Mouse (Mus musculus) myocyte (in vitro differentiated cells): ENCODE results near the gene Tenm4. TPM values are rescaled to one million over a fixed set of nuclear protein-coding genes. Genes with fewer than 3 reads are reported as not detected.

ENCODE experiments used
- H3K27me3 ChIP-seq: one replicate; pipeline ENCODE4 v1.6.1; 2011; ENCODE audit not compliant: control insufficient read depth, insufficient read depth, insufficient read length
- H3K36me3 ChIP-seq: one replicate; pipeline ENCODE4 v1.6.1; 2011; ENCODE audit not compliant: control insufficient read depth, insufficient read depth
- H3K4me2 ChIP-seq: one replicate; pipeline ENCODE4 v1.6.1; 2011; ENCODE audit warnings: low read depth, control low read depth
- H3K4me3 ChIP-seq: one replicate; pipeline ENCODE4 v1.5.1; 2011; ENCODE audit warnings: mild to moderate bottlenecking, control low read depth, moderate library complexity
- H3K79me2 ChIP-seq: one replicate; pipeline ENCODE4 v1.6.1; 2011; ENCODE audit not compliant: control insufficient read depth, insufficient read depth
- H3ac ChIP-seq: one replicate; pipeline ENCODE4 v1.6.1; 2011; ENCODE audit not compliant: control insufficient read depth, insufficient read length
- CEBPB ChIP-seq: IDR thresholded peaks from 2 replicates; pipeline ENCODE4 v1.6.1; 2011; ENCODE audit warnings: mild to moderate bottlenecking, moderate library complexity; ENCODE audit not compliant: poor library complexity, insufficient read depth, severe bottlenecking
- E2F4 ChIP-seq: IDR thresholded peaks from one replicate; pipeline ENCODE4 v1.6.1; 2011; ENCODE audit warnings: mild to moderate bottlenecking, control low read depth, moderate library complexity; ENCODE audit not compliant: insufficient read depth
- MAX ChIP-seq: IDR thresholded peaks from one replicate; pipeline ENCODE4 v1.6.1; 2011; ENCODE audit warnings: low read depth, mild to moderate bottlenecking, control low read depth
- MYOD1 ChIP-seq, 3 experiments: IDR thresholded peaks; one replicate each; pipeline ENCODE4 v1.6.1; 2011; ENCODE audit warnings: control low read depth in 2 of 3, low read depth in 2 of 3, mild to moderate bottlenecking in 2 of 3, moderate library complexity in 1 of 3; ENCODE audit not compliant: insufficient read length in 2 of 3, control insufficient read depth in 1 of 3
- MYOG ChIP-seq, 3 experiments: IDR thresholded peaks; one replicate each; pipeline ENCODE4 v1.6.1; 2011; ENCODE audit warnings: control low read depth in 2 of 3, low read depth in 2 of 3, mild to moderate bottlenecking in 2 of 3; ENCODE audit not compliant: insufficient read length in 2 of 3, control insufficient read depth in 1 of 3, insufficient read depth in 1 of 3
- POLR2A ChIP-seq: IDR thresholded peaks from one replicate; pipeline ENCODE4 v1.6.1; 2011; ENCODE audit warnings: low read depth, mild to moderate bottlenecking, control low read depth, moderate library complexity; ENCODE audit not compliant: insufficient read length
- POLR2AphosphoS2 ChIP-seq: IDR thresholded peaks from one replicate; pipeline ENCODE4 v1.6.1; 2011; ENCODE audit warnings: low read depth, control low read depth; ENCODE audit not compliant: insufficient read length
- REST ChIP-seq: IDR thresholded peaks from one replicate; pipeline ENCODE4 v1.6.1; 2011; ENCODE audit warnings: mild to moderate bottlenecking, control low read depth, moderate library complexity; ENCODE audit not compliant: insufficient read depth, insufficient read length
- SRF ChIP-seq: IDR thresholded peaks from one replicate; pipeline ENCODE4 v1.6.1; 2011; ENCODE audit warnings: low read depth; ENCODE audit not compliant: control insufficient read depth, insufficient read length
- TCF12 ChIP-seq: IDR thresholded peaks from one replicate; pipeline ENCODE4 v1.6.1; 2011; ENCODE audit warnings: mild to moderate bottlenecking, control low read depth; ENCODE audit not compliant: poor library complexity, insufficient read depth, severe bottlenecking
- TCF3 ChIP-seq: IDR thresholded peaks from one replicate; pipeline ENCODE4 v1.6.1; 2011; ENCODE audit warnings: low read depth, control low read depth; ENCODE audit not compliant: insufficient read length
- USF1 ChIP-seq: IDR thresholded peaks from one replicate; pipeline ENCODE4 v1.6.1; 2011; ENCODE audit warnings: low read depth, mild to moderate bottlenecking, control low read depth, moderate library complexity
- polyA plus RNA-seq: library from polyadenylated mRNA; unstranded; fragments of >200 nt; fragmentation: generic; extraction: Trizol; gene quantifications from one replicate; pipeline ENCODE4 v1.2.1, GENCODE M21; 2012; ENCODE audit warnings: missing spikeins

The Tenm4 gene
- polyA plus RNA-seq, 1 experiment: 10.9 TPM

- no peak overlapping the region for H3ac ChIP-seq
- no peaks in the 10 kb centered on the region for H3K79me2 ChIP-seq
Measured at GRCm38 (mm10) chr7:96755459-96756094, 584.5 kb downstream of the Tenm4 start.

DNA sequence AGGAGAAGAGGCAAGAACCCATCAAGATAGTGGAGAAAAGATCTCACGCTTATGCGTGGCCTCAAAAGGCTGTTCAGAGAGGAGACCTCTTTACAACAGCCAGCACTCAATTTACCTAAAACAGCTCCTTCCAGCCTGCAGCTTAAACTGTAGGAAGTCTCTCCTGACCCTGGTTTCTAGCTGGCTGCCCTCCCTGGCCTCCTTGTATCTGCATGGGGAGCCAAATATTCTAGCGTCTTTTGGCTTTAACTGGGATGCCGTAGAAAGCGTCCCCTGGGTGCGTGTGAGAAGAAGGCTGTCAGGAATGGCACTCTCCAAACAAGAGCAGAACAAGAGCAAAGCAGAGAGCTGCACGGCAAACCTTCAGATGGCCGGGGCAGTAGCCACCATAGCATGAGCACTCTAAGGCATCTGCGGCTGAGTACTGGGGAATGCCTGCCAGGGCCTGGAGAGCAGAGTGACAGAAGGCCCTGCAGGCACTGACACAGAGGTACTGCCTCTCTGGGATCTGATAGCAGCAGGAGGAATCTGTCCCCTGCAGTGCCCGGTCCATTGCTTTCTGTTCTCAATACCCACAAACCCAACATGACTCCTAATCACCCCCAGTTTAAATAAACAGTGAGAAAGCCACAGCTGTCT, 585.2 kb downstream of the Tenm4 start:
- H3K79me2 ChIP-seq: no peaks in the 10 kb centered on the region
- H3ac ChIP-seq: no peak overlapping the region
- H3K27me3 ChIP-seq: no peaks in the 10 kb centered on the region
- H3K36me3 ChIP-seq: no peaks in the 10 kb centered on the region
- TF ChIP-seq TCF3: no peak
- no peak for TF ChIP-seq USF1
- no peak for TF ChIP-seq TCF12
- TF ChIP-seq E2F4: no peak
- TF ChIP-seq MYOD1 (IDR thresholded peaks at IDR 0.05; ENCODE audit: control insufficient read depth in 1 of 3, insufficient read length in 2 of 3, low read depth in 2 of 3): no peak
- no peak overlapping the region for H3K4me2 ChIP-seq
- no peak overlapping the region for H3K4me3 ChIP-seq

More at GRCm38 (mm10) chr7:96755459-96756094, 584.5 kb downstream of the Tenm4 start:
- no peak overlapping the region for H3K4me2 ChIP-seq
- no peaks in the 10 kb centered on the region for H3K27me3 ChIP-seq
- H3K4me3 ChIP-seq: no peak overlapping the region
- TF ChIP-seq TCF12 (no peak), USF1 (no peak), POLR2AphosphoS2 (no peak), MYOD1 (IDR thresholded peaks at IDR 0.05; ENCODE audit: control insufficient read depth in 1 of 3, insufficient read length in 2 of 3, low read depth in 2 of 3) (no peak), MYOG (IDR thresholded peaks at IDR 0.05; ENCODE audit: control insufficient read depth in 1 of 3, insufficient read depth in 1 of 3, insufficient read length in 2 of 3, low read depth in 2 of 3) (no peak), MAX (no peak), SRF (no peak)
- H3K36me3 ChIP-seq: no peaks in the 10 kb centered on the region

- no peaks in the 10 kb centered on the region for H3K36me3 ChIP-seq
- no peak overlapping the region for H3K4me2 ChIP-seq
- H3K79me2 ChIP-seq: no peaks in the 10 kb centered on the region
- H3ac ChIP-seq: no peak overlapping the region
- no peak for TF ChIP-seq POLR2A
- TF ChIP-seq USF1: no peak
- TF ChIP-seq TCF12: no peak
- TF ChIP-seq POLR2AphosphoS2: no peak
- TF ChIP-seq REST: no peak
- no peak for TF ChIP-seq SRF
- TF ChIP-seq MYOD1 (IDR thresholded peaks at IDR 0.05; ENCODE audit: control insufficient read depth in 1 of 3, insufficient read length in 2 of 3, low read depth in 2 of 3): no peak
- TF ChIP-seq CEBPB: no peak
- no peak for TF ChIP-seq TCF3
- no peak for TF ChIP-seq E2F4
- no peak for TF ChIP-seq MAX
- no peak for TF ChIP-seq MYOG (IDR thresholded peaks at IDR 0.05; ENCODE audit: control insufficient read depth in 1 of 3, insufficient read depth in 1 of 3, insufficient read length in 2 of 3, low read depth in 2 of 3)
- H3K4me3 ChIP-seq: no peak overlapping the region
- no peaks in the 10 kb centered on the region for H3K27me3 ChIP-seq
Measured at GRCm38 (mm10) chr7:96757067-96757466, 586.0 kb downstream of the Tenm4 start.

DNA sequence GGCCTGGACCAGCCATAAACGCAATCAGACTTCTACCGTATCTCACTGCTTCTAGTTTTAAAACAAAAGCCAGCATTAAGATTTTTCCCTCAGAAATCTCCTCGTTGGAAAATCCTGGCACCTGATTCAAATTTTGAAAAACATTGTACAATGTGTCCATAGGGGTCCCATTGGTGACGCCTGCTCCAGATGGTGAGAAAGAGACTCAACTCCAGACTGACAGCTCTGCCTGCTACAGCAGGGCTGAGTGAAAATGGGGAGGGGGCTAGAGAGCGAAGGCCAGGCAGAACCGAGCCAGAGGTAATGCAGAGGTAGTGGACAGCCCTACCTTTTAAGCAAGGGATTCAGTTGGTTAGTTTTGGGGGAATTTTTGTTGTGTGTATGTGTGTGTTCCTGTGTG, 589.2 kb downstream of the Tenm4 start:
- no peaks in the 10 kb centered on the region for H3K36me3 ChIP-seq
- H3ac ChIP-seq: no peak overlapping the region
- no peaks in the 10 kb centered on the region for H3K27me3 ChIP-seq
- TF ChIP-seq SRF (no peak), CEBPB (no peak)
- H3K4me3 ChIP-seq: no peak overlapping the region
- H3K79me2 ChIP-seq: no peaks in the 10 kb centered on the region
- H3K4me2 ChIP-seq: no peak overlapping the region

GRCm38 (mm10) chr7:96761151-96761550, 590.1 kb downstream of the Tenm4 start:
- Histone ChIP-seq H3K36me3 (no peaks in the 10 kb centered on the region), H3K79me2 (no peaks in the 10 kb centered on the region), H3K4me2 (no peak overlapping the region), H3K4me3 (no peak overlapping the region), H3K27me3 (no peaks in the 10 kb centered on the region), H3ac (no peak overlapping the region)
- TF ChIP-seq MYOD1 (IDR thresholded peaks at IDR 0.05; ENCODE audit: control insufficient read depth in 1 of 3, insufficient read length in 2 of 3, low read depth in 2 of 3) (no peak), TCF3 (no peak), CEBPB (no peak), TCF12 (no peak), POLR2A (no peak), MAX (no peak)
